In the genomic region with DNA sequence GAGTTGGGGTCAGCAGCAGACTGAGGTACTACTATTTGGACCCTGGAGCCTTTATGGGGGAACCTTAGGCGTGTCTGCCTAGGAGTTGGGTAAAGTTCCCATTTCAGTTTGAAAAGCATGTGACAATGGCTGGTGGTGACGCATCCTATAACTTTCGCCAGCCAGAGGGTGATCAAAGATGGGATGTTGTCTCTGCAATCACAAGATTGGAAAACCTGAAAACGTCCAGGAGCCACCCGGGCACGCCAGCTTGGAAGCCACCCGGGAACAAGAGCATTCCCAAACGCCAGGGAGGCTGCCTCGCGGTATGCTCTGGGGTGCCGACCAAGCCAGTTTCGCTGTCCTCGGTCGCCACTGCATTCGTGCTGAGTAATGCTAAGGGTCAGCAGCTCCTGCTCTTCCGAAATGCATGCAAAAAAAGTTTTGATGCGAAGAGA, we compare ENCODE assay signal across 8 mouse cellular contexts. TPM values are rescaled to one million over a fixed set of nuclear protein-coding genes. Genes with fewer than 3 reads are reported as not detected.
DNase-seq lines count a peak whose midpoint lies in the region; ATAC-seq and TF ChIP-seq lines count a peak whose summit lies in the region.

No protein-coding gene starts in this region.

- no peak for TF ChIP-seq CTCF in olfactory bulb, adult 2 months (IDR thresholded peaks at IDR 0.05; ENCODE audit: insufficient read depth, low read depth, low read length)

- peaks cover 24% of the 10 kb centered on the region for H3K4me1 ChIP-seq in forebrain, embryonic 12.5 days
- peaks cover 22% of the 10 kb centered on the region for H3K4me1 ChIP-seq in limb, embryonic 15.5 days
- H3K4me1 ChIP-seq in olfactory bulb, adult 2 months (ENCODE audit: control insufficient read depth, insufficient read depth, low read length) = peaks cover 10% of the 10 kb centered on the region; the same call in 1 of the 2 replicates

- peak overlapping the region; percentile 70 for H3K4me2 ChIP-seq in forebrain, embryonic 12.5 days
- peak overlapping the region; percentile 82 for H3K4me2 ChIP-seq in limb, embryonic 15.5 days

- no peak for TF ChIP-seq POLR2A in olfactory bulb, adult 2 months (IDR thresholded peaks at IDR 0.05; ENCODE audit: insufficient read depth, low read depth, low read length)

- no peaks in the 10 kb centered on the region for H3K9me3 ChIP-seq in forebrain, embryonic 12.5 days
- H3K9me3 ChIP-seq in limb, embryonic 15.5 days = no peaks in the 10 kb centered on the region

- ATAC-seq in forebrain, embryonic 12.5 days (ENCODE audit: low FRiP score) = peak; percentile 17; the same call in 1 of the 2 replicates
- no peak for ATAC-seq in limb, embryonic 15.5 days (ENCODE audit: insufficient number of reproducible peaks, low FRiP score, low TSS enrichment, low read depth)

- H3K4me3 ChIP-seq in forebrain, embryonic 12.5 days (replicated peaks) = peak overlapping the region; percentile 96
- peak overlapping the region; percentile 86 for H3K4me3 ChIP-seq in limb, embryonic 15.5 days
- H3K4me3 ChIP-seq in olfactory bulb, adult 2 months (ENCODE audit: insufficient read depth, low read depth, low read length) = peak overlapping the region; percentile 48

- DNase-seq in layer of hippocampus, adult 9-11 months = peak; percentile 46
- no peak for DNase-seq in layer of hippocampus, adult 8-10 months (ENCODE audit: low spot score in 2 of 2)
- peak; percentile 61 for DNase-seq in adipocyte (ENCODE audit: low spot score)
- DNase-seq in Muller cell, postnatal 12 days (ENCODE audit: inconsistent ontology term) = no peak
- DNase-seq in left cerebral cortex, adult 9 months (ENCODE audit: low spot score in 2 of 2) = no peak

- no peaks in the 10 kb centered on the region for H3K27me3 ChIP-seq in forebrain, embryonic 12.5 days
- H3K27me3 ChIP-seq in limb, embryonic 15.5 days = no peaks in the 10 kb centered on the region

- H3K27ac ChIP-seq in forebrain, embryonic 12.5 days = peak overlapping the region; percentile 90
- H3K27ac ChIP-seq in limb, embryonic 15.5 days = peak overlapping the region; percentile 91
- H3K27ac ChIP-seq in olfactory bulb, adult 2 months (ENCODE audit: insufficient read depth, low read depth, low read length) = peak overlapping the region; percentile 89

- peaks cover 19% of the 10 kb centered on the region for H3K36me3 ChIP-seq in forebrain, embryonic 12.5 days (replicated peaks)
- H3K36me3 ChIP-seq in limb, embryonic 15.5 days = peaks cover 10% of the 10 kb centered on the region; the same call in 1 of the 2 replicates

- peak overlapping the region; percentile 68 for H3K9ac ChIP-seq in forebrain, embryonic 12.5 days
- H3K9ac ChIP-seq in limb, embryonic 15.5 days = peak overlapping the region; percentile 55

- 3% methylated on average over 17 of the region's 17 CpGs for WGBS in forebrain, embryonic 12.5 days
- 2% methylated on average over 17 of the region's 17 CpGs for whole genome bisulfite sequencing in limb, embryonic 15.5 days
- WGBS in olfactory bulb, adult 2 months = 3% methylated on average over 17 of the region's 17 CpGs

RNA-seq across cellular contexts. Expression of a gene that starts 0.9 kb away (rescaled TPM):
- 10 to 100 TPM; 36.2 to 37.6 (median 37.0) TPM for total RNA-seq in layer of hippocampus, adult 8-10 months (2022)
- polyA plus RNA-seq in forebrain, embryonic 12.5 days (2016; fragmentation: Nextera tagmentation; extraction: Ambion mirVana) = 239 and 249 TPM in 2 replicates
- polyA plus RNA-seq in limb, embryonic 15.5 days (2015; fragmentation: Nextera tagmentation; extraction: Ambion mirVana) = 153 and 158 TPM in 2 replicates
- polyA plus RNA-seq in olfactory bulb, adult 2 months (2012; ENCODE audit: insufficient read depth, insufficient read length, low replicate concordance, missing spikeins) = 68.2 and 75.3 TPM in 2 replicates

RNA-seq across cellular contexts. Expression of a gene that starts 7.6 kb away (rescaled TPM):
- total RNA-seq in layer of hippocampus, adult 8-10 months (2022) = 100 to 1,000 TPM in 2 of 4 experiments, 10 to 100 TPM in 2; 82.1 to 124 (median 98.0) TPM
- 211 TPM in 2 replicates for polyA plus RNA-seq in forebrain, embryonic 12.5 days (2016; fragmentation: Nextera tagmentation; extraction: Ambion mirVana)
- 448 and 491 TPM in 2 replicates for polyA plus RNA-seq in limb, embryonic 15.5 days (2015; fragmentation: Nextera tagmentation; extraction: Ambion mirVana)
- not detected in 2 replicates for polyA plus RNA-seq in olfactory bulb, adult 2 months (2012; ENCODE audit: insufficient read depth, insufficient read length, low replicate concordance, missing spikeins)

RNA-seq across cellular contexts. Expression of a gene that starts 45.6 kb away (rescaled TPM):
- 100 to 1,000 TPM; 259 to 443 (median 324) TPM for total RNA-seq in layer of hippocampus, adult 8-10 months (2022)
- polyA plus RNA-seq in forebrain, embryonic 12.5 days (2016; fragmentation: Nextera tagmentation; extraction: Ambion mirVana) = 329 and 395 TPM in 2 replicates
- polyA plus RNA-seq in limb, embryonic 15.5 days (2015; fragmentation: Nextera tagmentation; extraction: Ambion mirVana) = 3,190 and 4,050 TPM in 2 replicates
- 225 and 437 TPM in 2 replicates for polyA plus RNA-seq in olfactory bulb, adult 2 months (2012; ENCODE audit: insufficient read depth, insufficient read length, low replicate concordance, missing spikeins)

Comparison
In these comparisons a context has a peak if more than half of its experiments do, and no peak if none do; other contexts are left out.
1. DNase-seq: peak in layer of hippocampus, adult 9-11 months (single experiment) and adipocyte (single experiment); none in layer of hippocampus, adult 8-10 months (0 of 2), Muller cell, postnatal 12 days (single experiment) and left cerebral cortex, adult 9 months (0 of 2).
2. Peak in every context shown above with its lines, with median percentiles within 50 percentile points of each other: H3K27ac ChIP-seq and H3K4me3 ChIP-seq.